Mouse (Mus musculus) myocyte (in vitro differentiated cells): Measurements from ENCODE around the gene Nktr.

Experiments
- E2F4 ChIP-seq: IDR thresholded peaks from one replicate; pipeline ENCODE4 v1.6.1; 2011; ENCODE audit warnings: mild to moderate bottlenecking, control low read depth, moderate library complexity; ENCODE audit not compliant: insufficient read depth
- MAX ChIP-seq: IDR thresholded peaks from one replicate; pipeline ENCODE4 v1.6.1; 2011; ENCODE audit warnings: low read depth, mild to moderate bottlenecking, control low read depth
- MYOD1 ChIP-seq, 3 experiments: IDR thresholded peaks; one replicate each; pipeline ENCODE4 v1.6.1; 2011; ENCODE audit warnings: control low read depth in 2 of 3, low read depth in 2 of 3, mild to moderate bottlenecking in 2 of 3, moderate library complexity in 1 of 3; ENCODE audit not compliant: insufficient read length in 2 of 3, control insufficient read depth in 1 of 3
- MYOG ChIP-seq, 3 experiments: IDR thresholded peaks; one replicate each; pipeline ENCODE4 v1.6.1; 2011; ENCODE audit warnings: control low read depth in 2 of 3, low read depth in 2 of 3, mild to moderate bottlenecking in 2 of 3; ENCODE audit not compliant: insufficient read length in 2 of 3, control insufficient read depth in 1 of 3, insufficient read depth in 1 of 3
- POLR2A ChIP-seq: IDR thresholded peaks from one replicate; pipeline ENCODE4 v1.6.1; 2011; ENCODE audit warnings: low read depth, mild to moderate bottlenecking, control low read depth, moderate library complexity; ENCODE audit not compliant: insufficient read length
- SRF ChIP-seq: IDR thresholded peaks from one replicate; pipeline ENCODE4 v1.6.1; 2011; ENCODE audit warnings: low read depth; ENCODE audit not compliant: control insufficient read depth, insufficient read length
- TCF12 ChIP-seq: IDR thresholded peaks from one replicate; pipeline ENCODE4 v1.6.1; 2011; ENCODE audit warnings: mild to moderate bottlenecking, control low read depth; ENCODE audit not compliant: poor library complexity, insufficient read depth, severe bottlenecking
- TCF3 ChIP-seq: IDR thresholded peaks from one replicate; pipeline ENCODE4 v1.6.1; 2011; ENCODE audit warnings: low read depth, control low read depth; ENCODE audit not compliant: insufficient read length
- USF1 ChIP-seq: IDR thresholded peaks from one replicate; pipeline ENCODE4 v1.6.1; 2011; ENCODE audit warnings: low read depth, mild to moderate bottlenecking, control low read depth, moderate library complexity

- TF ChIP-seq POLR2A (peak; percentile 30), TCF12 (no peak), MAX (no peak), MYOG (IDR thresholded peaks at IDR 0.05; ENCODE audit: control insufficient read depth in 1 of 3, insufficient read depth in 1 of 3, insufficient read length in 2 of 3, low read depth in 2 of 3) (peak; percentile 30 to 81 (median 59)), E2F4 (no peak), MYOD1 (IDR thresholded peaks at IDR 0.05; ENCODE audit: control insufficient read depth in 1 of 3, insufficient read length in 2 of 3, low read depth in 2 of 3) (peak in 2 of 3 experiments; percentile 69 to 82), SRF (no peak), TCF3 (no peak), USF1 (no peak)
Observed at GRCm38 (mm10) chr9:121757835-121758814, 39.2 kb downstream of the Nktr start.
